Mouse (Mus musculus): ENCODE results near the gene Tspan32.

Tspan32 gene

GRCm38 (mm10) chr7:143033581-143033980 is 28.7 kb downstream of the Tspan32 start:
- DNase-seq (ENCODE audit: low spot score in 2 of 2): no peak

GRCm38 (mm10) chr7:143034112-143034511 is 29.3 kb downstream of the Tspan32 start:
- DNase-seq (ENCODE audit: low spot score in 2 of 2): no peak

DNA sequence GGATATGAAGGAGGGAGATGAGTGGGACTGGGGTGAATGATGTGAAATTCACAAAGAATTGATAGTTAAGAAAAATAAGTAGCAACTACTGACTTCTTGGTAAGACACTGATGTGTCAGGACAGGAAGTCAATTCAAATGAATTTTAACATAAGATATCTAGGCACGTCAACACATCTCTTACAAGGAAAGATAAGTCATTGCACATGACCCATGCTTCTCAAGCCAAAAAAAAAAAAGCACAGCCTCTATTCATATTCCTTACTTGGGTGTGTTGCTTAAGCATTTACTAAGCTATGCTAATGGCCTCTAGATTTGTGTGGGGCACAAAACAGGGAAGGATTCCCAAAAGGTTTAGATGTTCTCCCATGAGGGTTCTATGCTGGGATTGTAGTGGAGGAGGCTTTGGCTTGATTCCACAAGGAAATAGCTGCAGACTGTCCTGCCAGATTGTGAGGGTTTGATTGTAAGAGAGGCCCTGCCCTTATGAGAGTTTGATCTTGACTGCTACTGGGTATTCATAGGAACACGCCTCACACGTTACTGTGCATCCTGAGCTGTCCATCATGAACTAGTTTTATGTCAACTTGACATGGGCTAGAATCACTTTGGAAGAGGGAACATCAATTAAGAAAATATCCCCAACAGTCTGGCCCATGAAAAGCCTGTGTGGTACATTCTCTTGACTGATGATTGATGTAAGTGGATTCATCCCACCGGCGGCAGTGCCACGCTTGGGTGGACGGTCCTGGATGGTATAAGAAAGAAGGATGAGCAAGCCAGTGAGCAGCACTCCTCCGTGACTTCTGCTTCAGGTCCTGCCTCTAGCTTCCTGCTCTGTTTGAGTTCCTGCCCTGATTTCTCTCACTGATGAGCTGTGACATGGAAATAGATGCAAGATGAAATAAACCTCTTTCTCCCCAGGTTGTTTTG is 29.9 kb downstream of the Tspan32 start:
- no peak for DNase-seq (ENCODE audit: low spot score in 2 of 2)

- DNase-seq (ENCODE audit: low spot score in 2 of 2): no peak
Observed at GRCm38 (mm10) chr7:143036787-143037186, 31.9 kb downstream of the Tspan32 start.

GRCm38 (mm10) chr7:143037306-143037705 is 32.5 kb downstream of the Tspan32 start:
- peak; percentile 44 to 55 for DNase-seq (ENCODE audit: low spot score in 2 of 2)

DNA sequence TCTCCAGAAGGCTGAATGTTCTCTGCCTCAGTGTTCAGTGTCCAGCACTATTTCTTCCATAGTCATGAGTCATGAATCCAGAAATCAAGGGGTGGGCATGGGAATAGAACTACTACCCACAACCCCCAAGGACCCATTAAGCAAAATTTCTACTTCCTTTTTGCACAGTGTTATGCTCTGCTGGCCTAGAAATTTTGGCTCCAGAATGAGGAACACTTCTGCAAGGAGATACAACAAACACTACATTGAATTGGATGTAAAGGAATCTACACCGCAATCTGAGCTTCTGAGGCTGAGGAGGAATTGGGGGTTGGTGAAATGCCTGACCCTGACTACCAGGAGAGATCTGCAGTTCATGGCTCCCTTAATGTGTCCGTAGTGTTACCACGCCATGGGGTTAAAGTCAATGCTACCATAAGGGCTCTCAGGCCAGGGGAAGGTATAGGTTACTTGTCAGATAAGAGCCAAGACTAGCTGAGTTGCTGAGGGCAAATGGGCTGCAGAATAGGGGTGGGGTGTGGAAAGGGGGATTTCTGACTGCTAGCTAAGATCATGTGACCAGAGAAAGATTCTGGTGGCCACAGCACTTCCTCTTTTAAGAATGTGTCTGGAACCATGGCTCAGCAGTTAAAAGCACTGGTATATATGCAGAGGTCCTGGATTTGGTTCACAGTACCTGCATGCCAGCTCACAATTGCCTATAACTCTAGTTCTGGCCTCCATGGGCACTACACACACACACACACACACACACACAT is 33.5 kb downstream of the Tspan32 start:
- DNase-seq (ENCODE audit: low spot score in 2 of 2): peak; percentile 81 to 82

DNA sequence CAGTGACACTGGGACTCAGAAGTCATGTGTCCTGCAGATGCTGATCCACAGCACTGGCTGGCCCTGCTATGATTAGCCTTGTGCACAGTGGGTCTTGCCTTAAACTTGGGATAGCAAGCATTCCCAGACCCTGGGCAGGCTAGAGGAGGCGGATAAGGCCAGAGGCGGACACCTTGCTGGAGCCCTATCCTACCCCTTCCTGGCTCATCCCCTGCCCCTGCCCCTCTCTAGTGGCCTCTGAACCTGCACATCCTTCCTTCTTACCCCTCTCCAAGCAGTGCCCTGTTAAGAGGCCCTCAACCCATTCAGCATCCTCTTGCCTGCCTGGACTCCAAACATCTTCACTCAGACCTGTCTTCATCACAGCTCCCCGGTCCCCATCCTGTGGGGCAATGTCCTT is 35.7 kb downstream of the Tspan32 start:
- no peak for DNase-seq (ENCODE audit: low spot score in 2 of 2)

GRCm38 (mm10) chr7:143041138-143041822 is 36.4 kb downstream of the Tspan32 start:
- DNase-seq (ENCODE audit: low spot score in 2 of 2): no peak

DNA sequence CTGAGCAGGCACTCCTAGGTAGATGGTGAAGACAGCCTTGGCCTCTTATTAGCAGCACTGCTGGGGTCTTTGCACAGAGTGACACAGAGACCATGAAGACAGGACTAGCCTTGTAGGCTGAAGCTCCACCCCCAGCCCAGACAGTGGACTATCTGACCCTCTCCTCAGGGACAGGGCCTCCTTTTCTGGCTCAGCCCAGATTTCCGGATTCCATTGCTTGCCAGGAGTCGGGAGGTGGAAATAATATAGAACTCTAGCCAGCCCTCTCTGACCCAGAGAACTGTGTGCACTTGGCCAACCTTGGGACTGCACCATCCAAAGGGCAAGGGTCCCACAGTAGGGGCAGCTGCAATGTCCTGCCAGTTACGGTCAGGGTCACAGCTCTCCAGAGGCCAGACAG is 37.2 kb downstream of the Tspan32 start:
- peak; percentile 18 to 25 for DNase-seq (ENCODE audit: low spot score in 2 of 2)

DNA sequence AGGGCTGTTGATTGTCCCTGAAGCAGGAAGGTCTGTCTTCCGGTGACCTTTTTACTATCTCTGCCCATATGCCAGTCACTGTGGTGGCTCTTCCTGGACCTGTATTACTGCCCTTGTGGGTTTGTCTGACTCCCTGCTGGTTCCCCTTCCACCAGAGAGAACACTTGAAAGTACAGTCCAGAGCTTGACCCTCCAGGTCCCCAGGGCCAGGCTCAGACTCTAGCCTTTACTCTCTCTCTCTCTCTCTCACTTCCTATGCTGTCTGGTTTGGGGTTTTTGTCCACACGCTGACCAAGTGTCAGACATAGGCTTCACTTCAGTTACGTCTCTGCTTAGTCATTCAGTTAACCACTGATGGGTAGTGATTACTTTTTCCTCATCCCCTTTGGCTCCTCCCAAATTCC is 38.1 kb downstream of the Tspan32 start:
- DNase-seq (ENCODE audit: low spot score in 2 of 2): no peak

- DNase-seq (ENCODE audit: low spot score in 2 of 2): no peak
Observed at GRCm38 (mm10) chr7:143044049-143044825, 39.4 kb downstream of the Tspan32 start.

GRCm38 (mm10) chr7:143044826-143045206 is 40.0 kb downstream of the Tspan32 start:
- no peak for DNase-seq (ENCODE audit: low spot score in 2 of 2)

GRCm38 (mm10) chr7:143046358-143046757 is 41.5 kb downstream of the Tspan32 start:
- DNase-seq (ENCODE audit: low spot score in 2 of 2): peak; percentile 35 to 58

DNA sequence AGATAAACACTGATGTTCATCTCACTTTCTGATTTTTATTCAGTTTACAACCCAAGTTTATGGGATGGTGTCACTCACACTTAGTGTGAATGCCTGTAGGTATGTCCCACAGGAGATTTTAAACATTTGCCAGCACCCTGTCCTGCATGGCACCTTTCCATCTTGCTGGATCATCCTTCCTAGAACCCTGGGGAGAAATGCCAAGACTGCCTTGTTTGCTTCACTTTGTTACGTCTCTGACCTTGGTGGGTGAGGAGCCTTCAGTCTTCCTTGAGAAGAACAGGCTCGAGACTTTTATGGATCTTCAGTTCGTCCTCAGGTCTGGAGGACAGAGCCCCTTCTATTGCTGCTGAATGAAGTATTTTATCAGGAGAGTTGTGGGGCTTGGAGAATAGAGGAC is 44.5 kb downstream of the Tspan32 start:
- DNase-seq (ENCODE audit: low spot score in 2 of 2): no peak

- DNase-seq (ENCODE audit: low spot score in 2 of 2): peak; percentile 48 to 49
Observed at GRCm38 (mm10) chr7:143049841-143050816, 45.3 kb downstream of the Tspan32 start.

DNA sequence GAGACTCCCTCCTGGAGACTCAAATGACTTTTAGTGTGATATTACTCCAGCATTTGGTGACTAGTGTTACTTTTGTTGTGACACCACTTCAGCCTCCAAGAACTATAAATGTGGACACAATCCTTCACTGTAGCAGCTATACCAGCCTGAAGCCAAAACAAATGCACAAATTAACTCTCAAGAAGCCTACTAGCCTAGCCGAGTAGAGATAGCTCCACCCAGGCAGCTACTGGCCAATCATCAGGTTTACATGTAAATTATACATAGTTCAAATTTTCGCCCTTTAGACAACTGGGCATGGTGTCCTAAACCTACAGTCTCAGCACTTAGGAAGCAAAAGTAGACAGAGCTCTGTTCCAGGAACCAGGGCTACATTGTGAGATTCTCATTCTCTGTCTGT is 46.5 kb downstream of the Tspan32 start:
- DNase-seq (ENCODE audit: low spot score in 2 of 2): no peak

DNA sequence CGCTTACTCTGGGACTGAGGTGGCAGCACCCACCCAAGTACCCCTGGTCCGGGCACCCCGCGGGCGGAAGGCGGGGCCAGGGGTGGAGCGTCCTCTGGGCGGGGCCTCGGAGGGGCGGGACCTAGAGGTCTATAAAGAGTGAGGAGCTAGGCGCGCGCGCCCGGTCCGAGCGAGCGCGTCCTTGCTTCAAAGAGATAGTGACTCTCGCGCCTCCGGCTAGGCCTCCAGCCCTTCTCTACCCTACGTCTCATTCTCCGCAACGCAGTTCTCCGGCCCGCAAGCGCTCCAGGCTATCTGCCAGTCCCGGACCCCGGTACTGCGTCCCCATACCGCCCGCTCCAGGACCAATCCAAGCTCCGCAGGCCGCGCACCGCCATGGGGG is 47.8 kb downstream of the Tspan32 start, which contains the start of gene Cd81:
Gene Cd81 (plus strand): TSS at position 114 of the 382 bp plus-strand sequence.
- peak; percentile 83 to 87 for DNase-seq (ENCODE audit: low spot score in 2 of 2)

DNA sequence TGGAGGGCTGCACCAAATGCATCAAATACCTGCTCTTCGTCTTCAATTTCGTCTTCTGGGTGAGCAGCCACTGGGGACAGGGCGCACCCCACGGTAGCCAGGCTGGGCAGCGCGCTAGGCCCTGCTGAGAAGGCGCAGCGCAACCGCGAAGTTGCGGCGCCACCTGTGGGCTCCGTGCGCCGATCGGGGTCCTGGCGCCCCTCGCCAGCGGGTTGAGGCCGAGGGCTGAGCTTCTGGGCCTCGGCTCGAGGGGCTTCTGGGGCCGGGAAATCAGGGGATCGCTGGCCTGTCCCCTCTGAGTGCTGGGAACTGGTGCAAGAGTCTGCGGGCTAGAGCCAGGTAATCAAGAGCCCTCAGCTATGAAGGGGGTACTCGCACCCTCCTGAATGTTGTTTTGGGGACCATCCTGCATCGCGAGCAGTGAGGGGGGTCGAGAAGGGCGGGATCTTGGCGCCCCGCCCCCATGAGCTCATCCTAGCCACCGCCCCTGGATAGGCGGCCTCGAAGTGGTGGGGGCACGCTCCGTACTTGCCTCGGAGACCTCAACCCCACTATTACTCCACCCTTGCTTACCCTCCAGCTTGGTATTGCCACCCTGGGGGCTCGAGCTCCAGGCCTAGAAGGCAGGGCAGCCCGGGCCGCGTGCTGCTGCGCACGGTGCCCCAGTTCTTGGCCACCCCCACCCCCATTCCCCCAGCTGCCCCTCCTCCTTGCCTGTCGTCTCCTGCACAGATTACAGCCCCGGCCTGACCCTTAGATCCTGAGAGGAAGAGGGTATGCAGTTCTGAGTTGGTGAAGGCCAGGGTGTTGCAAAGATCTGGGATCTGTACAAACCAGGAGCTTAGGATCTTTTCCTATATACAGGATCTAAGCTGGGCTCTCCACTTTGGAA is 48.4 kb downstream of the Tspan32 start:
- DNase-seq (ENCODE audit: low spot score in 2 of 2): peak; percentile 48 to 50

- DNase-seq (ENCODE audit: low spot score in 2 of 2): no peak
Observed at GRCm38 (mm10) chr7:143053961-143054611, 49.2 kb downstream of the Tspan32 start.
